Mouse (Mus musculus): ENCODE results near the gene Mef2a.

Gene Mef2a

DNA sequence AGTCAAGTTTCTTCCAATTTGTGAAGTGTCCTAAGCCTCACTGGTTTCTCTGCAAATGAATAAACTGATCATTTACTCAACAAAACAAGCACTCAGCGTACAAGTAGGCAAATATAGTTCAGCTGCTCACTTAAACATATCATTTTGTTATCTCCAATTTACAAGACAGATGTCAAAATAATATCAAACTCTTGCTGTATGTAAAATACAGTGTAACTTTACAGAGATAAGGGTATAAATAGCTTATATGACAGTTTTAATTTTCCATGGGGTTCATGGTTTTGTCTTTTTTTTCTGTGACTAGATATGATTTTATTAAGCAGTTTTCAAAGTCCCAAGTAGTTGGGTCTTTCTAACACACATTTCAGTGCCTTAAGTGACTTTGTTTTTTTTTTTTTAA lies 127.4 kb downstream of the Mef2a start:
- no peak for DNase-seq (ENCODE audit: low spot score)

DNA sequence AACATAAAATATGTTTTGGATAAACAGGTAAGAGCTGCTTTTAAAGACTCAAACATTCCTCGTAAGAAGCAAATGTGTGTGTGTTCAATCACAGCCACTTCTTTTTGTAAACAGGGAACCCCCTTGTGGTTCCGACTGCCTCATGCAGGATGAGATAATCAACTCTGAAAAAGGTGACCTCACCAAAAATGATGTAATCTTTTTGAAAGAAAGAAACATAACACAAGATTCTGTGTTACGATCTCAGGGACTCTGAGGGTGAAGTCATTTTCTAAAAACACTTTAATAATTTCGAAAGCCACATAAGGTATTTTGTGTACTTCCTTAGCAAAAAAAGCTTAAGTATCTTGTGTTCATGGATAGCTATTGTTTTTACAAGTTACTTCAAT lies 128.8 kb downstream of the Mef2a start:
- DNase-seq (ENCODE audit: low spot score): no peak

DNA sequence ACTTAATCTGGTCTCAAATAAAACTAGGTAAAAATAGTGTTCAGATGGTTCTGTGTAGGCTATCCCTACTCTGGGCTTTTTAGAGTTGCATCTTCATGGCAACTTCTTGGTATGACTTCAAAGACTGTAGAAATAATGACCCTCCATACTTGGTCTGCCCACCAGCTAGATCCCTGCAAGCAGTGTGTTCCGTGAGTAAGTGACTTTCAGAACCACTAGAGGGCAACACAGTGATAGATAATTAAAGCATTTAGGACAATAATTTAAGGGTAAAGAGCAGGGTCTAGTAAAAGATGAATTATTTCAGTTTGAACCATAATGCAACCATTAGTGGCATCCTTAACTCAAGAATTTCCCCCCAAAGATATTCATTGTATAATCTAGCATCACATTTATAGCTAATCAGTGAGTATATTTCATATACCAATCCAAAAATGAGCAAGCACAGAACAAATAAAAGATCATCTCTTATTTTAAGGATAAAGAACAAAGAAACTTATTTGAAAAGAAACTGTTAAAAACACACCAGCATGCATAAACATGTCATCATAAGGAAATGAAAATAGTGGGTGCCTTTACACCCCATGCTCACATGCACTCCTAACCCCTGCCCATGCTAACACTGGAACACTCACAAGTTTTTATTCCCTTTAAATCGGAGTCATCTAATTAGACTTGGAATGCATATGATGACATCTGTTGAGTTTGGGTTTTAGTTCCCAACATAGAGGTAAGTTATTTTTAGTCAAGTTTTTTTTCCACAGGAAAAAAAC lies 129.4 kb downstream of the Mef2a start:
- no peak for DNase-seq (ENCODE audit: low spot score)

DNA sequence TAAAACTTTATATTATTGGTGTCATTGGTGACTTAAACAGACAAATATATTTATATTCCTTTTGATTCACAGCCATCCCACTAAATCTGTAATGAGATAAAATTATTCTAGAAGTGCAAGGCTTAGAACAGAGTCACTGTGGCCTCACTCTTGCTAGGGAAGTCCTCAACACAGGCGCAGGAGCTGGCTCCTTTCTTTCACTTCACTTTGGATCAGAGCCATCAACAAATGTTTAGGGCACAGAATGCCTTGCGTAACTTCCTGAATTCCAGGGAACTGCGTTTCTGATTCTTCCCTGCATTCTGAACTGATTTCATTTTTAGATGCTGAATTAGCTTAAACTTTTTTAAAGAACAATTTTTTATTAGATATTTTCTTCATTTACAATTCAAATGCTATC lies 130.7 kb downstream of the Mef2a start:
- no peak for DNase-seq (ENCODE audit: low spot score)

DNA sequence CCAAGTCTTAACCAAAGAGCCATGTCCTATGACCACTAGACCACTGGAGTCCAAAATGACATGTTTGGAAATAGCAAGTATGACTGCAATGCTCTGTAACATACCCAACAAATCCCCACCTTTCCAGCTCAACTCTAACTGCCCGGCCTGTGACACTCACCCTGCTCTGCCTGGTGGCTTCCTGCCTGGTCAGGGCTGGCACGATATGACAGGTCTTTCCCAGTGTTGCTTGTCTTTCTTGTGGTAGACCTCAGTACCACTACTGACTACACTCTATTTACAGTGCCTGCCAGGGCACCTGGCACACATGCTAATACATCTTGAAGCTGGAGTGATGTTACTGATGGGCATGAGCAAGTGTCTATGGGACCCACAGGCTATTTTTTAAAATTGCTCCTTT lies 134.9 kb downstream of the Mef2a start:
- no peak for DNase-seq (ENCODE audit: low spot score)

DNA sequence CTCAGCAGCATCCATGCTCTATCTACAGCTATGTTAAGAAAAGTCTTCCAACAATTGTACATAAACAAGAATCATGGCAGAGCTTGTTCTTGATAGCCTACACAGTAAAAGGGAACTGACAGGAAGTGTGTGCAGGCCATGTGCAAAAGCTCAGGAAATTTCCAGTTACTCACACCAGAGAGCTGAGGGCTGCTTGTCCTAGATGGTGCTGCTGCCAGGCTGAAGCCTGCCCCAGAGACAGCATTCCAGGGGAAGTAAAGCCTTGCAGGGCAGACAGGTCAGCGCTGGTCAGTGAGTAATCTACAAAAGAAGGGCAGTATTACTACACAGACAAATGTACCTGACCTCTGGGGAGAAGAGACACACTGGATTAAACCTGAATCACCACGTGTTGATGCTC lies 136.3 kb downstream of the Mef2a start:
- no peak for DNase-seq (ENCODE audit: low spot score)

DNA sequence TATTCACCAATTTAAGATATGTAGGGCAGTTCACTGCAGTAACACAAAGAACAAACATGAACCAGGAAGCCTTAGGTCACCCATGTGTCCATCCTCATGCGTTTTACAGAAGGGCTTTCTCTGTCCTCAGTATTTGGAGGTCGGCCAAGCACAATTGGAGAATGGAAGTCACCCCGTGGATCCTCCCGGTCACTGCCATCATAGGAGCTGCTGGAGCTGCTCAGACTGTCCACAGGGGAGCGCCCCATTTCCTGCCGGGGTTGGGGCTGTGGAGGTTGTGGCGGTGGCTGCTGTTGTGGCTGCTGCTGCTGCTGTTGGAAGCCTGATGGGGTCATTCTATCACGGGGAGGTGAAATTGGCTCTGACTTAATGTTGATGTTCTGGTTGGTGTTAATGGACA lies 137.9 kb downstream of the Mef2a start:
- no peak for DNase-seq (ENCODE audit: low spot score)

DNA sequence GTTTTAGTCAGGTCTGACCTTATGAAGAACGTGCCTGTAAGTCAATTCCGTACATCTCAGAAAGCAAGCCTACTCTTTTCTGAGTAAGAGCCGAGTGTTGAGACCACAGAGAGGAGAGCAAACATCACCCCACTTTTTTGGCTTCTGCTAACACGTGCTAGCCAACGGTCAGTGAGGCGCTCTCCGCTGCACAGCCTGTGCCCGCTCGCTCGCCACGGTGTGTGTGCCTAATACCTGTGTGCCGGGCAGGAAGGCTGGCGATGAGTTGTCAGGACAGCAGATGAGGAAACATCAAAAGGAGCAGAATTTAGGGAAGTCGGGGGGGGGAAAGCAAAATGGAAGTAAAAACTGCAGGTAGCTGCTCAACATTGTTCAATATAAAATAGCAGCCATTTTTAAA lies 140.2 kb downstream of the Mef2a start:
- no peak for DNase-seq (ENCODE audit: low spot score)

DNA sequence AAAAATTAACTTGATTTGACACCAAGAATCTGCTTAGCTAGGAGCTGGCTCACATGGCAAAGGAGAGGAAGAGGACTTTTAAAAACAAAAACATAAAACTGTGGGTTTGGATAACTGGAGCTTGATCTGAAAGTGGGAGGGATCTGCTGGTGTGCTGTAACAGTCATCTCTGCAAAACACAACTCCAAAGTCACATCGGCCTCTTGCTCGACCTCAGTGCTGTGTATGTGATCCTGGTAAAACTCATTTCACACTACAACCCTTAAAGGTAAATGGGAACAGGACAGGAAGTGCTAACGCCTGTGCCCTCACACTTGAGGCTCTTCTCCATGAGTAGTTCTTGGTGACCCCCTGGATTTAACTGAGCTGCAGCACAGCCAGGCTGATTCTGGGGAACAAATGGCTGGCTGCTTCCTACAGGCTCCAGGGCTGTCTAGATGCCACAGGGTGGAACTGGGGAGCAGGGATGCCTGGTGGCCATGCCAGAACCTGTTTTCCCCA lies 142.0 kb downstream of the Mef2a start:
- DNase-seq (ENCODE audit: low spot score): no peak

DNA sequence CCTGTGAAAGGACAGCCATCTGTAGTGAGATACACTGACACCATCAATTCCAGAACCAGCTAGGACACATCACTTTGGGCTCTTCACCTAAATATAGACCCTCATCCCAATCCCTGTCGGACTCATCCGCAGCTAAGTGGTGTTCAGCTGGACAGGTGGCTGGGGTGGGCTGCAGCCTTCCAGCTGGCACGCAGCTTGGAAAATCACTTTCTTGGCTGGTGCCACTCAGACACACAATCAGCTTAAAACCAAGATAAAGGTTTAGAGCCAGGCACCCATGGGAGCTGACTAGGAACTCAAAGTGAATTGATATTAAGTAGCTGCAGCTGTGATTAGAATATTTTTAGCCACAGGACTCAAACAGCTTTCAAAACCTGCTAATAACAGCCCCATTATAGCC lies 142.4 kb downstream of the Mef2a start:
- no peak for DNase-seq (ENCODE audit: low spot score)

DNA sequence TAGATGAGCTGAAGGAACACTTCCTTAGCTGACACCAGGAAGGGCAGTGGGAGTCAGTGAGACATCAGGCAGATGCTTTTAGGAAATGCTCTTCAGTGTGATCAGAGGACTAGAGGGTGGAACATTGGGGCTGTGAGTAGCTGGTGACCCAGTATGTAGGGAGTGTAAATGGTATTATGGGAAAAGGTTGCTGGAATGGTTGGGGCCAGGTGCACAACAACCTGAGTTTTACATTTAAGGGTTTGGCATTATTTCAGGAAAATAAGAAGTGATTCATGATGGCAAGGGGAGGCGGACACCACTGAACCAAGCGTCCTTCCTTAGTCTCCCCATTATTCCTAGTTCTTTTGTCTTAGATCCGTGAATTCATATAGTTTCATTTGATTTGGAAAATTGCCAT lies 143.0 kb downstream of the Mef2a start:
- DNase-seq (ENCODE audit: low spot score): no peak

DNA sequence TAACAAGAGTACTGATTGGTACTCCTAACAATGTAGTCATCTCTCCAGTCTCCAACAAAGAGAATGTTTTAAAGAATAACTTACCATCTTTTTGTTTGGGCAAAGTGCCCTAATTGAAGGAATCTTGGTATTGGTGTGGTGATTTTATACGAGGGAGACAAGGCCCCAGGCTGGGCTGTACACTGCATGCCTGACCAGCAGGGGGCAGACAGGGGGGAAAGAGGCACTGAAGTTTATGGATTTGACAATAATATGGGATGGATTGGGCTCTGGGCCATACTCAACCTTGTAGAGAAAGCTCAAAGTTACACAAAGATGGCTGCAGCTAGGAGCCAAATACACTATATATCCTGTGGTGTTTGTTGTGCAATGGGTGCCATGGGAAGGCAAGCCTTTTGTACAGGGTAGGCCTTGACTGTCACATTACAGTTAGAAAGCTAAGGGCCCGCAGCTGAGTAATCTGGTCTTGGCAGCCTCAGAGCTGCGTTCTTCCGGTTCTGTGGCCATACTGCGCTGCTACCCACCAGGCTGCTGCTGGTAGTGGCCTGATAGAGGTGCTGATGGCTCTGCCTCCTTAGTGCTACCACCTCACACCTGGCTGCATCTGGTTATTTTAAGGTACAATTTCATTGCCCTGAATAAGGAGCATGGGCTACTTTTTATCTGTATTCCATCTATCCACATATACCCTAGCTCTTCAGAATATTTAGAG lies 143.6 kb downstream of the Mef2a start:
- no peak for DNase-seq (ENCODE audit: low spot score)

DNA sequence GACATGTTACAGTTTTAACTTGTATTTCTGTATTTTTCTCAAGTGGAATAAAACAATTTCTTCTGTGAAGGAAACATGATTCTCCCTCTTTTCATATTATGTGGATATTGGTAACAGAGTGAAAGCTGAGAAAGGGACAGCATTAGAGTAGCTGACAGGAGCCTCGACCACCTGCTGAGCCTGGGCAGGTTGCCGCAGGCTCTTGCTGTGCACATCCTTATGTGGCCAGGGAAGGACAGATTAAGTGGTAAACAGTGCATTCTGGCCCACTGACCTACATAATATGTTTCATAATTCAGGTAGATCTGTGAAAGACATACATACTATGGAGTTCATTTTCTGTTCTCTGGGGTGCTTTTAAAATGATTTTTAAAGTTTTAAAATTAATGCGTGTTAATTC lies 144.3 kb downstream of the Mef2a start:
- no peak for DNase-seq (ENCODE audit: low spot score)

DNA sequence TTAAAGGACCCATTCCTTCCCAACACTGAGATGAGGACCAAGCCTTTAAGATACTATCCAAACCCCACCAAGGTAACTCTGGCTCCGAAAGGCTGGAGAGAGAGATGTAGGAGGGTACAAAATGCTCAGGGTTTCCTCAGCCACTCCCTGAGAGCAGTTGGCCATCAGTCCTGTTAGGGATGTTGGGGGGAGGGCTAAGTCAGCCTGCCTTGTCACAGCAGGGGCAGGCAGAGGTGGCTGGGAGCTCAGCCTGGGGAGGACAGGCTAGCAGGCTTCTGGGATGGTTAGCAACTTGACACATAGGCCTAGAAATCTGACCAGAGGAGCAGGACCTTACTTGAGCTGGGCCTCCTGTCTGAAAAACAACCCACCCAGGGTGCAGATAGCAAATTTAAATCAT lies 145.1 kb downstream of the Mef2a start:
- no peak for DNase-seq (ENCODE audit: low spot score)

DNA sequence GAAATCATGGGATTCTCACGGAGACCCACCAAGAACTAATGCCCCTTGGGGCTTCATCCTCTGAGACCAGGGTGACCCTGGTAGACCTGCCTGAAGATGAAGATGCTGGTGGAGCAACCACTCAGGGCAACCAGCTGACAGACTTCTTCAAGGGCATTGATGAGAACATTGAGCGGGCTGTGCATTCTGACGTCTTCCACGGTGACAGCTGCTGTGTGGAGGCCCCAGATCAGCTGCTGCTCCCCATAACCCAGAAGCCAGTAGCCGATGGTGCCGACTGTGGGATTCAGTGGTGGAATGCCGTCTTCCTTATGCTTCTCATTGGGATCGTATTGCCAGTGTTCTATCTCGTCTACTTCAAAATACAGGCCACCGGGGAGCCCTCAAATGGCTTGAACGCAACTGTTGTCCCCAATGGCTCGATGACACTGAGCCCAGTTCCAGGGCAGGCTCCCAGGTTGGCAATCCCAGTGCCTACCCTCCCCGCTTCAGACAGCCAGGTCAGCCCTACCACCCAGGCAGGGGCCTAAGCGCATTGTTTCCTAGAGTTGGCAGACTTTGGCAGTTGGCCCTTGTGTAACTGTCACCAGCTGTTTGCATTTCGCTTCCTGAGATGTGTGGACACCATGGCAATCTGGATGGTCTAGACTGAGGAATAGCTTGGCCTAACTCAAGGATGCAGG lies 146.6 kb downstream of the Mef2a start:
- no peak for DNase-seq (ENCODE audit: low spot score)

DNA sequence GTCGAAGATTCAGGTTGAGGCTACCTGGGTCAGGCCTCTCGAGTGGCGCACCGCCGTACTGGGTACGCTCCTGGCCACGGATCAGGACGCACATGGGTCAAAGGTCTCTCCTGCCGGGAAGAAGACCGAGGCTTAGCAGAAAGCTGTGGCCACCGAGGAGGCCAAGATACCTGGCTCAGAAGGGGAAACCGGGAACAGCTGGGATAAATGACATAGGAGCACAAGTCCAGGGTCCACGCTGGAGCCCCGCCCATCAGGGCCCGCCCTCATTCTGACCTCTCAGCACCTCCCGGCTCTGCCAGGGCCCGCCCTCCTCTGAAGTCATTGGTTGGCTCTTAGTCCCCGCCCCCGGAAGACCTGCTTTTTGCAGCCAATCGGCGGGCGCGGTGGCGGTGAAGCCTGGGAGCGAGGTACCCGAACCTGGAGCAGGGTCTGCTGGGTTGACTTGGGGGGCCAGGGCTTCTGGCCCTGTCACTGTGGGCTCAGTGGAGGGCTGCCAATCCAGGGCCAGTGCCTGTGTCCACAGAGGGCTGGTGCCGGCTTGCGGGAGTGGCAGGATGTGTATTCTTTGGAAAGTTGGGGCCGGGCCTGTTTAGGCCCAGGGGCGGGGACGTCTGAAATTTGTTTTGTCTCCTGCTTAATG lies 150.3 kb downstream of the Mef2a start, which contains the start of gene Lysmd4:
TSS of gene Lysmd4 (plus strand) at position 325 of the 643 bp plus-strand sequence.
- DNase-seq (ENCODE audit: low spot score): peak; percentile 96

DNA sequence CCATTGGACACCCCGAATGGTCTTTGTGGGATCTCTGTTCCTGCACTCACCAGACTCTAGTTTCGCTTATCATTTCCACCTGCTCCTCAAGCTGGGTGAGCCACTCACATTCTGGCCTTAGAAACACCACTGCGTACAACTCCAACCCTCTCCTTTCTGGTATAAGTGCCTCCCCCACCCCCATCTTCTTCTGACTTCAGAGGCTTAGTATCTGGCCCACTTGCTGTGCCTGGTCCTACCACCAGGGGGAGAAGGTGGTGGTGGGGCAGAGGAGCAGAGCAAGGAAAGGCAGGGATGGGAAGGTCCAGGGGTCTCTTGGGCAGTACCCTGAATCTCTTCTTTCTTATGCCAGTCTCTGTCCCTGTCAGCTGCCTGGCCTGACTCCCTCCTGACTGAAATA lies 155.6 kb downstream of the Mef2a start:
- DNase-seq (ENCODE audit: low spot score): no peak

DNA sequence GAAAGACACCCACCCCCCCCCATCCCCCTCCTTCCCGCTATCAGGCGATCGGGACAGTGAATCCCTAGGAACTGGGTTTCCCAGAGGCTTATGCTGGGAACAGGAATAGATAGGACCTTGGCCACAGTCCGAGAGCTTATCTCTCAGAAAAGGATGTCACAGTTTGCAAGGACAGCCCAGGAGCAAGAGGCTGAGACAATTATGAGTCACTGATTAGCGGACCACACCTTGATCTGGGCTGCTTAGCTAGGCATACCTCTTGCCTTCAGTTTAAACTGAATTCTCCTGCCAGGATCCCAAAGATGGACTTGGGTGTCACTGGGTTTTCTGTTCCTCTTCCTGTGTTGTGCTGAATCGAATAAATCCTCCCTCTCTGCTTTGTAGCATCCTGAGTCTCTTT lies 156.3 kb downstream of the Mef2a start:
- peak; percentile 48 for DNase-seq (ENCODE audit: low spot score)

DNA sequence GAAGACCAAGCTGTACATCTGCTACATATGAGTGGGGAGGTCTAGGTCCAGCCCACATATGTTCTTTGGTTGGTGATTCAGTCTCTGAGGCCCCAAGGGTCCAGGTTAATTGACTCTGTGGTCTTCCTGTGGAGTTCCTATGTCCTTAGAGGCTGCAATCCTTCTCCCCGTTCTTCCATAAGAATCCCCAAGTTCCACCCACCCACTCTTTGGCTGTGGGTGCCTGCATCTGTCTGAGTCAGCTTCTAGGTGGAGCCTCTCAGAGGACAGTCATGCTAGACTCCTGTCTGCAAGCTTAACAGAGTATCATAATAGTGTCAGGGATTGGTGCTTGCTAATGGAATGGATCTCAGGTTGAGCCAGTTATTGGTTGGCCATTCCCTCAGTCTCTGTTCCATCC lies 159.1 kb downstream of the Mef2a start:
- no peak for DNase-seq (ENCODE audit: low spot score)

DNA sequence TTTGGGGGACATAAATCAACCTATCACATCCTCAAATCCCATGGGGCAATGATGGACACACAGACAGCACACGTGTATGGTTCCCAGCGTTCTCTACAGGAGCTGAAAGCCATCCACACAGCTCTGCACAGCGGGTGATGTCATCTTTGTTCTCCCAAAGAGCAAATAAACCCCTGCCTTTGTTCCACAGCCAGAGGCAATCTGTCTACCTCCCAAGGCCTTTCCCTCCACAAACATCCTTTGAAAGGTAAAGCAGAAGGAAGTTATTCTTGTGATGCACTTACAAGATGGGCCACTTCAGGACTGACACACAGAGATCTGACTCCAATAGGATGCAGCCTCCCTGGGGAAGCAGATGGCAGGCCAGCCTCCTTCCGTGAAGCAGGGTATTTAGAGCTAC lies 160.7 kb downstream of the Mef2a start:
- no peak for DNase-seq (ENCODE audit: low spot score)

DNA sequence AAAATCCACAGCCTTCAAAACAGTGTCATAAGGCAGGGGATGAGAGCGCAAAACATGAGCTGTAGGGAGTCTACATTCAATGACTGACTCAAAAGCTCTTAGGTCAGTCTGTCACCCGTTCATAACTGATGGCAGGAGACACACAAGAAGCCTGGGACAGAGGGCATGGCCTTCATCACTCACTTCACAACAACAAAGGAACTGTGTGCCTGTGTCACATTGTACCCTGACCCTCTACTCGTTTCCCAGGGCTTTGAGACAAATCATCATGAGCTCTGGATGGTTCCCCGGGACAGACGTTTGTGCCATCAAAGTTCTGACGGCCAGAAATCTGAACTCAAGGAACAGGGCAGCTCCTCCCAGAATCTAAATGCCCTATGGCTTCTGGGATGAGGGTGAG lies 161.3 kb downstream of the Mef2a start:
- no peak for DNase-seq (ENCODE audit: low spot score)

DNA sequence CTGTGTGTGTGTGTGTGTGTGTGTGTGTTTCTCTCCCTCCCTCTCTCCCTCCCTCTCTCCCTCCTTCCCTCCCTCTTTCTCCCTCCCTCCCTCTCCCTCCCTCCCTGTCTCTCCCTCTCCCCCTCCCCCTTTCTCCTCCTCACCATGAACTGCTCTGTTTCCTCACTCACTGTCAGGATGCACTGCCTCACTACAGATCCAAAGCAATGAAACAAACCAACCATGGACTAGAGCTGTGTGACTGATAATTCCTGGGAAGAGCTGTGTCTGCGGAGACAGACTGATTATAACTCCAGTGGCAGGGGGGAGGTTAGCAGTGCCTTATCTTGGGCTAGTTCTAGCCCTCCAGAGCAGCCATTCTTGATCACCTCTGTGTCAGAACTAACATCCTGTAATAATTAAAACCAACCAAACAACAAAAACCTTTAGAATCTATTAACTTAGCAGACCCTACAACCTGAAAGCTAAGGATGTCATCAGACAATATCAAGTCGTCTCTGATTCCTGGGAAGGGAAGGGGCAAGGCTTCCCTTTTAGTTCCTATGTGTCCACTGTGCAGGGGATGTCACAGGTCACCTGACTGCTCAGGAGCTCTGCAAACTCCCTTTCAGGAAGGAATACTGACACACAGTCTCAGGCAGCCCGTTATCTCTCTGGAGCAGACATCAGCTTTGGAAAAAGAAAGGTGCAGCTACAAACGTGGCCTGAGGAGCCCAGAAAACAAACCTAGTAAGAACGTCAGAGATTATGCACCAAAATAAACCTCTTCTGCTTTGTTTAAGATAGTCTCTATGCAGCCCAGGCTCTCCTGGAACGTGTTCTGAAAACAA lies 162.4 kb downstream of the Mef2a start:
- DNase-seq (ENCODE audit: low spot score): no peak
